Mouse (Mus musculus) R1 (cell line): ENCODE measurements around the gene Abhd13.

Experiments
- DNase-seq: peaks from one replicate; pipeline ENCODE4 v3.0.0-alpha.2; 2018; ENCODE audit warnings: low read depth, low spot score

Gene Abhd13

GRCm38 (mm10) chr8:9977573-9978314 lies at the start of gene Abhd13, which contains the start of gene Lig4:
TSS of gene Abhd13 (plus strand) at chr8:9977707.
TSS of gene Lig4 (minus strand) at chr8:9977686.
- peak; percentile 97 for DNase-seq

DNA sequence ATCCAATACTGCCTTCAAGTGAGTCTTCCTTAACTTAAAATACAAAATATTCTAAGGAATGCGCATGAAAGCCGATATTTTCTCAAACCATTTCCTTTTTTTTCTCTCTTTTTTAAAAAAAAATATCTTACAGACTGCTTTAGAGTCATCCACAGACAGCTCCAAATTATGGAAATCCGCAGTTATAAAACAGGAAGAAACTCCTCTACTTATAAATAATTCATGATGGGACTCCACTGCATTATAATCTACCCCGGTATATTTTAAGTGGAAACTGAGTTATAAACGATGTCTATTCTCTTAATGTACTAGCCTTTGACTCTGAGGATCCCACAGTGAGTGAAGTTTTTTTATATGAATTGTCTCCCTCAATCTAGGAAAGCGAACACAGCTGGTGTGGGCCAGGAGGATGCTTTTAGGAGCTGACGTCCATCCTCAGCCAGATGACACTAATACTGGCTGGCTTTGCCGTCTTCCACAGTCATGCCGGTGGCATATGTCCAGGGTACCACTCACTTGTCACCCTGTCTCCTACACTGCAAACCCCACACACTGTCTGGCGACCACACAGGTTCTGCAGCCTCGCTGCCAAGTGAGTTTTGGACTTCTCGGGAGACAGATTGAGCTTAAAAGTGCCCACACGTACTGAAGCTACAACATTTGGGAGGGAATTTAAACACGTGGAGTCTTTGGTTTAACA lies 47.6 kb upstream of the Abhd13 start:
- no peak for DNase-seq

DNA sequence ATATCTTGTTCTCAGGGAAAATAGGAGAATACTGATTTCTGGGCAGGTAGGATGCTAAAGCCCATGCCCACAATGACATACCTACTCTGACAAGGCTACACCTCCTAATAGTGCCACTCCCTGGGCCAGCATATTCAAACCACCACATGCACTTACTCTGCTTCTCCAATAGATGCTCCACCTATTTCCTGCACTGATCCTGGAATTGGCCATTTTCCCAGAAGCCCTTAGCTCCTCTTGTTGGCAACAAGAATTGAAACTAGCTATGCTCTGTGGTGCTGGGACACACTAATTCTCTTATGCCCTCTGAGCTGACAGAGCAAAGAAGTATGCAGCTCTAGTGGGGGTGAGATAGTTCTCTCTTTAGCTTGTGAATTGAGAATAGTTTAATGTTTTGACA lies 44.8 kb upstream of the Abhd13 start:
- DNase-seq = no peak

DNA sequence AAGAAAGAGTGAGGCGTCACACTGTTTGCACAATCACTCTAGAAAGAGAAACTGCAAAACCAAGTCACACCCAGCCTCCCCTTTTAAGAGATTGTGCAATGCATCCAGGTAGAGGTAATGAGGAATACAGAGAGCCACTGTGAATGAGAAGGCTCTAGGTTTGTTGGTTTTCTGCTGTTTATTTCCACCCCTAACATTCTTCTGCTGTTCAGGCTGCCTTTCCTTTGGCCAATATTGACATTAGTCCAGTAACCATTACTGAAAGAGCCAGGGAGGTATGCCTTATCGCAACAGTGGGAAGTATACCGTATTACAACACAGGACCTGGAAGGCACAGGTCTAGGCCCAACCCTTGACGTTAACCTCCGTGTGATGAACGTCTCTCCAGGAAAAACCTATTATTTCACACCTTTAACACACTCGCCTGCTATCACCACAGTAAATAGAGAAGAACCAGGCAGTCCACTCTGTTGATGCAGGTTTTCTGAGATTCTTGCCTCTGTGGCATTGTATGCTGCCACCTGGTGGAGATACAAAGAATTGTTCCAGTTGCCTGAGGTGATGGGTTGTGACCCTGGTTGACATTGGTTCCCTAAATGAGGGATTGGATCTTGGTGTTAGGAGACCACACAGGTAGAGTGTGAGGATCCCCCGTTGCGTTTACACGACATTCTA lies 42.5 kb upstream of the Abhd13 start:
- peak; percentile 69 for DNase-seq

- DNase-seq = no peak
These were observed 41.9 kb upstream of the Abhd13 start for GRCm38 (mm10) chr8:9935574-9935973.

GRCm38 (mm10) chr8:9949134-9949890 lies 28.2 kb upstream of the Abhd13 start:
- DNase-seq = no peak

DNA sequence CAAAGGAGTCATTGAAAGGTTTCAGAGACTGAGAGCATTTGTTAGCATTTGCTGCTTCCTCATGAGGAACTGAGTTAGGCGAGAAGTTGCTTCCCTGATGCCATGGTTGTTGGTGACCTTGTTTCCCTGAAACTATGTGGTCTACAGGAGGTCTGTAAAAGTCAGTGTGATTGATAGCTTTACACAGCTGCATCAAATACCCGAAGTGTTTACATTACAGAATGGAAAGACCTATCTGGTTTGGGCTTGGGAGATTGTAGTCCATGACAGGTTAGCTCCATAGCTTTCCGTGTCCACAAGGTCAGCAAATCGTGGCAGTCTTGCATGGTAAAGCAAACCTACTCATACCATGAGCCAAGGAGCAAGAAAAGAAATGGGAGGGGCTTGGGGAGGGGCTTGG lies 19.2 kb upstream of the Abhd13 start:
- DNase-seq = no peak

DNA sequence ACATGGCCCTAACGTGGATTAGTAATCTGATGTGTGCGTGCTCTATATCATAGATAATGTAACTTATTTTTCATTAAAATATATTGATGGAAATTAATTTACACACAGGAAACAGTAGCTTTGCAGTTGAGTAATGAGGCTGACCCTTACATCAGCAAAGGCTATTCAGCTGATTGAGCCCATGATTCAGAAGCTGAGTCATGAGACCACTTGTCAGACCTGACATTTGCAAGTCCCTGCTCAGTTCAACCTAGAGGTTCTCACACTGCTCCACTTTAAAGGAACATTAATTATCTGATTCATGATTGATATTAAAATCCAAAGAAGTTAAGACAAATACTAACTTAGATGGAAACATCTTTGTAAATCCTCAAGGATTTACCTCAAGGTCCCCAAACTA lies 17.6 kb upstream of the Abhd13 start:
- DNase-seq = no peak

DNA sequence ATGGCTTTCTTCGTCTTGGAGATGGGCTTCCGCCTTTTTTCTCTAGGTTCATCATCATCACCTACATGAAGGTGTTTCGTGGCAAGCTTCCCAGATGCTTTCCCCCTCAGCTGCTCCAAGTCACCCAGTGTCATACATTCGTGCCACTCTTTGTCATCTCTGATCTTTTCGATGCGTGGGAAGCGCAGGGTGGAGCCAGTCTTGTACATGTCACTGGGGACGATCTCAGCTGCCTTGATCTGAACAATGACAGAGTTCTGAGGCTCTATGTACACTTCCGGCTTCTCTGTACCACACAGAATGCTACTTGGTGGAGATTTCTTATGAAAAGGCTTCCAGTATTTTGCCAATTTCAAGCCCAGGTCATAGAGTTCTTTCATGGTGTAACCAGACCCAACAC lies 5.6 kb upstream of the Abhd13 start:
- DNase-seq = no peak

GRCm38 (mm10) chr8:9975276-9975675 lies 2.2 kb upstream of the Abhd13 start:
- DNase-seq = no peak

DNA sequence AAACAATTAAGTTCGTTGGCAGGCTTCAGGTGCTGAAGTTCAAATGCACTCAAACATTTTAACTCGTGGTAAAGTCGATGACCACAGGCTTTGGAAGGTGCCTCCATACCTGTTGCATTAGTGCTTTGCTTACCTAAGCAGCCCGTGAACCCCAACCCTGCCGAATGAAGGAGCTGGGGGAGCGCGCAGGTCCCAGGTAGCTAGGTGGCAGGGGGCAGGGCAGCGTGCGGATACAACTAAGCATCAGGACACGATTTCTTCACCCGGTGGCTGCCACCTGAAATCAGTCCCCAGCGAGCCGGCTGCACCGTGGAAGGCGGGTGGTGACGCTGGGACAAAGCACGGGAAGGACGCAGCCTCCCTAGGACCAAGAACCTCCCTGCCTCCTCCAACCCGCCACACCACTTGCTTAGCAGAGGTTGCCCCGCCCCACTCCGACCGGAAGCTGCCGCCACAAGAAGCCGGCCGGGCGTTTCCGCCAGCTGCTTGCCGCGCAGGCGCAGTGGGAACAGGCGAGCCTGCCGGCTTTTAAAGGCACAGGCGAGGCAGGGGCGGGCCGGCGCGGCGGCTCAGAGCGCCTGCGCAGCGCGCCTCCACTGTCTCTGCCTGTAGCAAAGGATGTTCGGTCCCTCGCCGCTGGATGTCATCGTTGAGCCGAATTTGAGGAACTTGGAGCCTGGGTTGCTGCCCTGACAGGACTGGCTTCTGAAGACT lies 1.5 kb upstream of the Abhd13 start:
- peak; percentile 98 for DNase-seq

DNA sequence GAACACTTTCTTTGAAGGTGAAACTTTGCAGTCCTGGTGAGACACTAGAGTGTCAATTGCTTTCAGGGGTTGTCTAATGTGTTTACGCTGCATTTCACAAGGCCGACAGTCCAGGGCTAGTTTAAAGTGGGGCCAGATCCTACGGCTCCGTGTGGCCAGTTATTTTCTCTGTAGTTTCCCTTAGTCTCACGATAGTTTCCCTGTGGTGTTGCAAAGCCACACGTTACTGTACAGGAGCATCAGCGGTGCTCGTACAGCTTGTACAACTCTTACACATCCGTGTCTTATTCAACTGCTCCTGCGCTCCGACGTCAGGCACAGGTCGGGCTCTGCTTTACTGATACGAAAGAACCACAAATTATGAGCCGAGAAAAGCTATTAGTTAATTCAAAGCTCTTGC lies 491 bp upstream of the Abhd13 start:
- peak; percentile 31 for DNase-seq

GRCm38 (mm10) chr8:9978475-9979230 lies 1.1 kb downstream of the Abhd13 start:
- no peak for DNase-seq

DNA sequence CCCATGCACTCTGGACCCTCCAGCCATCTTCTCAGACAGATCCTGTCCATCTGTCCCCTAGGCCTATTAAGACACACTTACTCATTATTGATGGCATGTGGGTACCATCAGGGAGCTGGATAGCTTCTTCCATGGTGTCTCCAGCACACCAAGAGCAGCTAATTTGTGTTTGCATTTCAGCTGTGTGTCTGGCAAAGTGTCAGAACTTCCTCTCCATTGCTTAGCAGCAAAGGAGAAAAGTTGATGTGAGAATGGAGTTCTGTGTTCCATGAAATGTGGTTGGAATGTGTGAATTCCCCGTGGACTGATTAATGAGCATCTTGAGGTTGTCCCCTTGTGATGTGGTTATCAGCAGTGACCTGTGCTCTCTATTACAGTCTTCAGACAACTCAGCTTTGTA lies 2.2 kb downstream of the Abhd13 start:
- DNase-seq = no peak

GRCm38 (mm10) chr8:9980188-9980587 lies 2.7 kb downstream of the Abhd13 start:
- no peak for DNase-seq

DNA sequence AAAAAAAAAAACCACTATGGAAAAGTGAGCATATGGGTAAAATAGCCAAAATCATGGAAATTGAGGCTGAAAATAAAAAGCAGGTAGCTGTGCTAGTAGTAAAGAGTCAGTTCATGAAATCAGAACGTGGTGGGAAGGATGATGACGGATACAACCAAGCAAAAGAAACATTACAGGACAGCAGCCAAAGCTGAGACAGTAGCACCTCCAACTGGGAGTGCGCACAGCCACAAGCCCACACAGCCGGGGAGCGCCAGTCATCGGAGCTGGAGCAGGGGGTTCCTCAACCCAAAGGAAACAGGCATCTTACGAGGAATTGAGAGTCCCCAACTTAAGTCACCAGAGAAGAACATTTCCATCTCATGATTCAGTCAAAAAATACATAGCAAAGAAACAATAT lies 26.6 kb downstream of the Abhd13 start:
- no peak for DNase-seq

- peak; percentile 5 for DNase-seq
These were observed 28.9 kb downstream of the Abhd13 start, which contains the start of gene Tnfsf13b for GRCm38 (mm10) chr8:10006156-10006985. TSS of gene Tnfsf13b (plus strand) at chr8:10006467.

GRCm38 (mm10) chr8:10006986-10007659 lies 29.6 kb downstream of the Abhd13 start:
- DNase-seq = peak; percentile 80

- DNase-seq = no peak
These were observed 30.1 kb downstream of the Abhd13 start for GRCm38 (mm10) chr8:10007660-10008028.
